9 mouse cellular contexts compared by ENCODE assay signal in the genomic region with DNA sequence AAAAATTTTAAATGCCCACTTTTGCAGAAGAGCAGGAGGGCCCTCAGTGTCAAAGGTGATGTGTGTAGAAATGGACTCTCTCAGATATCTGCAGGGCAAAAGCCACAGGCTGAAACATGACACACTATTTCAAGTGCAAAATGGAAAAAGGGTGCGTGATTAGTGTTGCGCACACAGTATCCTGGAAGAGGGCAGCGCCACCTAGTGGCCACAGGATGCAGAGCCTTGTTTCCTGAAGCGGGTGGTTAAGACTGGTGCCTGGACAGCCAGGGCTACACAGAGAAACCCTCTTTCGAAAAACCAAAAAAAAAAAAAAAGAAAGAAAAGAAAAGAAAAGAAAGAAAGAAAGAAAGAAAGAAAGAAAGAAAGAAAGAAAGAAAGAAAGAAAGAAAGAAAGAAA. TPM values are rescaled to one million over a fixed set of nuclear protein-coding genes. Genes with fewer than 3 reads are reported as not detected.
DNase-seq lines count a peak whose midpoint lies in the region; ATAC-seq and TF ChIP-seq lines count a peak whose summit lies in the region.
"Had no signal": no experiment of that assay in that cellular context is flagged by ENCODE, and none has a peak within 500 bp of the region (broad histone marks: within the 10 kb centered on the region; RNA-seq: fewer than 3 reads in every experiment).

No protein-coding gene starts in this region.

- peak; percentile 91 for ATAC-seq in forebrain, postnatal 0 days
- ATAC-seq in hindbrain, embryonic 15.5 days (ENCODE audit: low FRiP score, low read depth) = peak; percentile 74; the same call in 1 of the 2 replicates

- H3K9me3 ChIP-seq in forebrain, postnatal 0 days (ENCODE audit: low read length) = no peaks in the 10 kb centered on the region
- no peaks in the 10 kb centered on the region for H3K9me3 ChIP-seq in hindbrain, embryonic 15.5 days
- H3K9me3 ChIP-seq: liver, embryonic 15.5 days had no signal

- DNase-seq in MEL-GATA-1-ER (ENCODE audit: extremely low read depth, low read depth) = peak; percentile 63
- peak; percentile 58 for DNase-seq in cerebellum, adult 11-12 months
- DNase-seq in forebrain, postnatal 0 days = peak; percentile 93
- DNase-seq in layer of hippocampus, postnatal 25 days (ENCODE audit: extremely low spot score in 1 of 2, low spot score in 1 of 2) = peak; percentile 71 to 92
- DNase-seq in lung, postnatal 4 days = peak; percentile 76 to 84
- peak; percentile 75 for DNase-seq in right cerebral cortex, adult 18-20 months
- DNase-seq in urinary bladder, adult 18-20 months (ENCODE audit: low spot score in 2 of 2) = peak; percentile 51 to 57

- WGBS in forebrain, postnatal 0 days = 1% methylated on average over 5 of the region's 5 CpGs
- 8% methylated on average over 5 of the region's 5 CpGs for WGBS in hindbrain, embryonic 15.5 days

- peak; percentile 95 for TF ChIP-seq CTCF in forebrain, postnatal 0 days (IDR thresholded peaks at IDR 0.05; ENCODE audit: low read depth)

- H3K4me3 ChIP-seq in forebrain, postnatal 0 days (ENCODE audit: low read depth, low read length) = no peak overlapping the region
- no peak overlapping the region for H3K4me3 ChIP-seq in hindbrain, embryonic 15.5 days
- H3K4me3 ChIP-seq: liver, embryonic 15.5 days had no signal

- no peaks in the 10 kb centered on the region for H3K36me3 ChIP-seq in forebrain, postnatal 0 days (ENCODE audit: insufficient read depth)
- H3K36me3 ChIP-seq in hindbrain, embryonic 15.5 days = no peaks in the 10 kb centered on the region
- H3K36me3 ChIP-seq: liver, embryonic 15.5 days had no signal

- H3K4me2 ChIP-seq in forebrain, postnatal 0 days (ENCODE audit: low read depth) = no peak overlapping the region
- no peak overlapping the region for H3K4me2 ChIP-seq in hindbrain, embryonic 15.5 days
- H3K4me2 ChIP-seq: liver, embryonic 15.5 days had no signal

- no peak overlapping the region for H3K27ac ChIP-seq in forebrain, postnatal 0 days (ENCODE audit: low read depth, low read length)
- H3K27ac ChIP-seq in hindbrain, embryonic 15.5 days (replicated peaks) = no peak overlapping the region
- H3K27ac ChIP-seq: liver, embryonic 15.5 days had no signal

- no peak overlapping the region for H3K9ac ChIP-seq in forebrain, postnatal 0 days
- H3K9ac ChIP-seq in hindbrain, embryonic 15.5 days = no peak overlapping the region
- H3K9ac ChIP-seq: liver, embryonic 15.5 days had no signal

- H3K4me1 ChIP-seq in forebrain, postnatal 0 days (ENCODE audit: insufficient read depth) = no peaks in the 10 kb centered on the region
- H3K4me1 ChIP-seq in hindbrain, embryonic 15.5 days (replicated peaks) = no peaks in the 10 kb centered on the region
- H3K4me1 ChIP-seq: liver, embryonic 15.5 days had no signal

- H3K27me3 ChIP-seq in forebrain, postnatal 0 days (ENCODE audit: insufficient read depth, low read length) = no peaks in the 10 kb centered on the region
- no peaks in the 10 kb centered on the region for H3K27me3 ChIP-seq in hindbrain, embryonic 15.5 days
- H3K27me3 ChIP-seq: liver, embryonic 15.5 days had no signal

RNA-seq across cellular contexts. Expression of a gene that starts 15.6 kb away (rescaled TPM):
- total RNA-seq in forebrain, postnatal 0 days (2014; rRNA removed) = 2.1 and 5.0 TPM in 2 replicates
- 1.1 and 2.5 TPM in 2 replicates for polyA plus RNA-seq in forebrain, postnatal 0 days (2015; fragmentation: Nextera tagmentation; extraction: Ambion mirVana)
- polyA plus RNA-seq in hindbrain, embryonic 15.5 days (2015; fragmentation: Nextera tagmentation; extraction: Ambion mirVana) = 1.8 and 2.2 TPM in 2 replicates
- 10 to 100 TPM; 10.2 to 13.3 TPM for total RNA-seq in layer of hippocampus, postnatal 25 days (2021)
- polyA plus RNA-seq: liver, embryonic 15.5 days had no signal

RNA-seq across cellular contexts. Expression of a gene that starts 57.5 kb away (rescaled TPM):
- not detected in 2 replicates for total RNA-seq in forebrain, postnatal 0 days (2014; rRNA removed)
- 0.16 TPM in 1 of 2 replicates, not detected in the other for polyA plus RNA-seq in forebrain, postnatal 0 days (2015; fragmentation: Nextera tagmentation; extraction: Ambion mirVana)
- polyA plus RNA-seq in hindbrain, embryonic 15.5 days (2015; fragmentation: Nextera tagmentation; extraction: Ambion mirVana) = 0.12 TPM in 1 of 2 replicates, not detected in the other
- total RNA-seq in layer of hippocampus, postnatal 25 days (2021) = not detected
- polyA plus RNA-seq: liver, embryonic 15.5 days had no signal
